Mouse (Mus musculus) testis, adult 2 months (tissue): ENCODE data around the gene Dpp3.

Experiments
- CTCF ChIP-seq: fragments of 200-500 bp; IDR thresholded peaks from 2 replicates; pipeline ENCODE4 v1.5.1; 2012; ENCODE audit warnings: low read depth, mild to moderate bottlenecking, inconsistent platforms, low read length, moderate library complexity; ENCODE audit not compliant: control insufficient read depth, insufficient read depth, insufficient replicate concordance
- POLR2A ChIP-seq: fragments of 200-500 bp; IDR thresholded peaks from 2 replicates; pipeline ENCODE4 v1.6.1; 2012; ENCODE audit warnings: low read depth, mild to moderate bottlenecking, inconsistent platforms, low read length, moderate library complexity; ENCODE audit not compliant: control insufficient read depth

GRCm38 (mm10) chr19:4968236-4968635 is 40.1 kb upstream of the Dpp3 start:
- TF ChIP-seq CTCF, result no peak
- no peak for TF ChIP-seq POLR2A
